Mouse (Mus musculus) kidney, adult 9 months (tissue): Measurements from ENCODE around the gene Ttn.

Experiments used
- DNase-seq: peaks from one replicate; pipeline ENCODE4 v3.0.0; 2022

Gene Ttn

GRCm38 (mm10) chr2:76817796-76818195 is 164.6 kb downstream of the Ttn start:
- no peak for DNase-seq

- no peak for DNase-seq
Observed at GRCm38 (mm10) chr2:76814048-76814817, 168.1 kb downstream of the Ttn start.

GRCm38 (mm10) chr2:76811160-76811559 is 171.2 kb downstream of the Ttn start:
- DNase-seq, result no peak

GRCm38 (mm10) chr2:76808334-76808733 is 174.0 kb downstream of the Ttn start:
- DNase-seq, result no peak

GRCm38 (mm10) chr2:76807284-76807683 is 175.1 kb downstream of the Ttn start:
- DNase-seq, result no peak

- DNase-seq, result no peak
Observed at GRCm38 (mm10) chr2:76806861-76807260, 175.5 kb downstream of the Ttn start.

- DNase-seq, result no peak
Observed at GRCm38 (mm10) chr2:76806376-76806775, 176.0 kb downstream of the Ttn start.

- DNase-seq, result no peak
Observed at GRCm38 (mm10) chr2:76805191-76805892, 177.0 kb downstream of the Ttn start.

- no peak for DNase-seq
Observed at GRCm38 (mm10) chr2:76784171-76784570, 198.2 kb downstream of the Ttn start.

- no peak for DNase-seq
Observed at GRCm38 (mm10) chr2:76780792-76781191, 201.6 kb downstream of the Ttn start.

- DNase-seq, result no peak
Observed at GRCm38 (mm10) chr2:76769831-76770230, 212.5 kb downstream of the Ttn start.

GRCm38 (mm10) chr2:76767231-76767630 is 215.1 kb downstream of the Ttn start:
- DNase-seq, result no peak

- DNase-seq, result no peak
Observed at GRCm38 (mm10) chr2:76764526-76764925, 217.8 kb downstream of the Ttn start.

GRCm38 (mm10) chr2:76762154-76762553 is 220.2 kb downstream of the Ttn start:
- no peak for DNase-seq

GRCm38 (mm10) chr2:76756461-76756860 is 225.9 kb downstream of the Ttn start:
- no peak for DNase-seq

GRCm38 (mm10) chr2:76751993-76752392 is 230.4 kb downstream of the Ttn start:
- no peak for DNase-seq

GRCm38 (mm10) chr2:76749341-76750110 is 232.8 kb downstream of the Ttn start:
- no peak for DNase-seq

- DNase-seq, result no peak
Observed at GRCm38 (mm10) chr2:76748696-76749095, 233.7 kb downstream of the Ttn start.

- DNase-seq, result no peak
Observed at GRCm38 (mm10) chr2:76719650-76720049, 262.7 kb downstream of the Ttn start.

GRCm38 (mm10) chr2:76714984-76715383 is 267.4 kb downstream of the Ttn start:
- DNase-seq, result peak; percentile 8

- DNase-seq, result no peak
Observed at GRCm38 (mm10) chr2:76708512-76708911, 273.8 kb downstream of the Ttn start.

GRCm38 (mm10) chr2:76705655-76706054 is 276.7 kb downstream of the Ttn start:
- no peak for DNase-seq

GRCm38 (mm10) chr2:76702751-76703150 is 279.6 kb downstream of the Ttn start:
- no peak for DNase-seq

- DNase-seq, result no peak
Observed at GRCm38 (mm10) chr2:76702188-76702587, 280.2 kb downstream of the Ttn start.
